Mouse (Mus musculus) subcutaneous adipose tissue, adult 2 months (tissue): ENCODE measurements around the gene Pik3ip1. TPM values are rescaled to one million over a fixed set of nuclear protein-coding genes. Genes with fewer than 3 reads are reported as not detected.

Experiments
- polyA plus RNA-seq: library from polyadenylated mRNA; depleted of rRNA; stranded (reverse); fragments of >200 nt; gene quantifications from 2 replicates; pipeline ENCODE4 v1.2.3, GENCODE M21; 2012; ENCODE audit warnings: low replicate concordance; rRNA removed

Gene Pik3ip1
- polyA plus RNA-seq = 19.4 and 42.1 TPM in 2 replicates

DNA sequence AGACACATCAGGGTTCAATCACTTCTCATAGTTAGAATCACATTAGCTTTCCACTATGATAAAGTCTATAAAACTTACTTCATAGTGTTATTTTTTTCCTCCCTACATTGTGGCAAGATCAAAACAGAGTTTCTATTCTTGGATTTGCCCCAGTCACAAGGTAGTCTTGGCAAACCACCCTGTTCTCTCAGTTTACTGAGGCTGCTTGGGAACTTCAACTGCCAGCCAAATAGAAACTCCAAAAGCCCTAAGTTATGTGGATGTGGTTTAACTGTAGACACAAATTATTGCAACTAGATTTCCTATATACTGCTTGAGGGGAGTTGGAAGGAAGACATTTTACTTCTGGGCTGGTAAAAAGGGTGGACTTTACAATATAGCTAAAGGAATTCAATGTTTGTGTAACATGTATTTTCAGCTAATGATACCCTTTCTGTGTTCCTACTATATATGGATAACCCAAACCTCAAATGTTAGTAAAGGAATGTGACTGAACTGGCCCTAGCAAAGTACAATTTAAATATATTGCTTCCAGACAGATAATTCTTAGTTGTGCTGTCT is at the start of gene Pik3ip1:
TSS of gene Pik3ip1 (plus strand) at position 511 of the 561 bp plus-strand sequence.

GRCm38 (mm10) chr11:3288521-3289301 is 41.5 kb upstream of the Pik3ip1 start, which contains the start of gene Patz1:
Gene Patz1 (plus strand): TSS chr11:3288874.

Other genes starting within 250 kb of the Pik3ip1 start
- 22.7 and 42.5 TPM in 2 replicates for gene Sfi1, start 136.9 kb upstream of the Pik3ip1 start, polyA plus RNA-seq
- 44.2 and 99.9 TPM in 2 replicates for gene Eif4enif1, start 128.0 kb upstream of the Pik3ip1 start, polyA plus RNA-seq
- 32.7 and 32.8 TPM in 2 replicates for gene Drg1, start 64.0 kb upstream of the Pik3ip1 start, polyA plus RNA-seq
- gene Patz1, start 41.5 kb upstream of the Pik3ip1 start, polyA plus RNA-seq = 11.8 and 53.4 TPM in 2 replicates
- gene Limk2, start 78.8 kb downstream of the Pik3ip1 start, polyA plus RNA-seq = 43.9 and 95.1 TPM in 2 replicates
- 28.3 and 41.1 TPM in 2 replicates for gene Rnf185, start 122.0 kb downstream of the Pik3ip1 start, polyA plus RNA-seq
- 0.23 and 0.53 TPM in 2 replicates for gene Pla2g3, start 157.9 kb downstream of the Pik3ip1 start, polyA plus RNA-seq
- 0.87 and 6.5 TPM in 2 replicates for gene Inpp5j, start 174.4 kb downstream of the Pik3ip1 start, polyA plus RNA-seq
- 90.0 and 354 TPM in 2 replicates for gene Selenom, start 184.3 kb downstream of the Pik3ip1 start, polyA plus RNA-seq
- 32.7 and 197 TPM in 2 replicates for gene Smtn, start 210.2 kb downstream of the Pik3ip1 start, polyA plus RNA-seq